Mouse (Mus musculus) intestine, postnatal 0 days (tissue): ENCODE results near the gene Arhgap24. TPM values are rescaled to one million over a fixed set of nuclear protein-coding genes. Genes with fewer than 3 reads are reported as not detected.

Experiments used
- ATAC-seq: fragments of 200-750 bp; cut with Nextera tagmentation; 2 replicates; pipeline ENCODE4 v1.8.0; 2017; ENCODE audit warnings: mild to moderate bottlenecking, moderate TSS enrichment, moderate library complexity
- H3K27ac ChIP-seq: fragments of 300-500 bp; sonication (generic); 2 replicates; pipeline ENCODE4 v1.5.1; 2014; ENCODE audit warnings: mild to moderate bottlenecking, low read depth, low read length, moderate library complexity
- H3K27me3 ChIP-seq: fragments of 300-500 bp; sonication (generic); replicated peaks from 2 replicates; pipeline ENCODE4 v1.6.1; 2014; ENCODE audit warnings: low read length, mixed read lengths; ENCODE audit not compliant: control insufficient read depth, insufficient read depth
- H3K36me3 ChIP-seq: fragments of 300-500 bp; sonication (generic); 2 replicates; pipeline ENCODE4 v1.6.1; 2014; ENCODE audit warnings: mild to moderate bottlenecking, moderate library complexity; ENCODE audit not compliant: control insufficient read depth, insufficient read depth
- H3K4me1 ChIP-seq: fragments of 300-500 bp; sonication (generic); replicated peaks from 2 replicates; pipeline ENCODE4 v1.6.1; 2014; ENCODE audit warnings: antibody characterized with exemption, low read length, mixed read lengths; ENCODE audit not compliant: control insufficient read depth, insufficient read depth
- H3K4me2 ChIP-seq: fragments of 300-500 bp; sonication (generic); replicated peaks from 2 replicates; pipeline ENCODE4 v1.6.1; 2014; ENCODE audit warnings: low read depth, mild to moderate bottlenecking, moderate library complexity
- H3K4me3 ChIP-seq: fragments of 300-500 bp; sonication (generic); 2 replicates; pipeline ENCODE4 v1.5.1; 2014; ENCODE audit warnings: low read depth, low read length
- H3K9ac ChIP-seq: fragments of 300-500 bp; sonication (generic); 2 replicates; pipeline ENCODE4 v1.6.1; 2014; ENCODE audit warnings: mild to moderate bottlenecking, low read depth, low read length
- H3K9me3 ChIP-seq: fragments of 300-500 bp; sonication (generic); 2 replicates; pipeline ENCODE4 v1.6.1; 2016; ENCODE audit warnings: mixed run types; ENCODE audit not compliant: control insufficient read depth
- CTCF ChIP-seq: sonication (generic); IDR thresholded peaks from 2 replicates; pipeline ENCODE4 v1.5.1; 2016; ENCODE audit warnings: low read depth, mild to moderate bottlenecking, control low read depth, antibody characterized with exemption, moderate library complexity
- WGBS: fragments of 180-500 bp; shearing (Covaris S2); extraction: QIAGEN DNeasy Blood & Tissue Kit; methylation state at CpG from one replicate; pipeline ENCODE4 v1.1.7; 2014; 5-methylcytosine and 5-hydroxymethylcytosine counted together
- polyA plus RNA-seq: library from polyadenylated mRNA; unstranded; fragments of >200 nt; fragmentation: Nextera tagmentation; extraction: Ambion mirVana; gene quantifications from 2 replicates; pipeline ENCODE4 v1.2.1, GENCODE M21; 2015

Gene Arhgap24
- polyA plus RNA-seq, 1 experiment from 2014 or later, result 7.6 TPM

DNA sequence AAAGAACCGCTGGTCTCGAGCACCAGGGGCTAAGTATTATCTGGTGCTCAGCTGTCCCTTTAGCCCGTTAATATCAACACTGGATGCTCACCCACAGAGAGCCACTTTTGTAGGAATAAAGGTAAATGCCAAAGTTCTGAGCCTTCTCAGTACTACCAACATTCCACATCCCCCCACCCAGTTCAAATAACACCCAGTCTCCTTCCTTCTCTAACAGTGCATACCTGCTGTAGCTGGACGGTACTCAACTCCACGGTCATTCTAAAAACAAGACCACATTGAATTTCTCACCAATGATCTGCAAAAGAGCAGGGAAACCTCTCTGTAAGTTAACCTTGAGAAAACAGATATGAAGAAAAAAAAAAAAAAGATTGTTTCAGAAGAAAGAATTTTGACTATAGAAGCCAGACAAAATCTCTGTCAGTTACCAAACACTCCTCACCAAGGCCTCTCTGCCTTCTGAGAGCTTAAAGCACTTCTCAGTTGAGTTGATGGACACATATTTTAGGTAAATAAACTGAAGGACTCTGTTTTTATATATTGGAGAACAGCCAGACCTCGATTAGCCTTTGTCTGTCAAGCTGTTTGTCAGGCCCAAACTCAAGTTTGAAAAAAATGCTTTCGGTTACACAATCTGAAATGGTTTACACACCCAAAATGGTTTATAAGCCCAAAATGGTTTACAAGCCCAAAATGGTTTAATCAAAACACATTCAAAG lies 29.0 kb upstream of the Arhgap24 start:
- ATAC-seq, result no peak
- H3K4me3 ChIP-seq, result no peak overlapping the region
- H3K9me3 ChIP-seq, result no peaks in the 10 kb centered on the region
- no peaks in the 10 kb centered on the region for H3K4me1 ChIP-seq
- no peaks in the 10 kb centered on the region for H3K36me3 ChIP-seq
- H3K9ac ChIP-seq, result no peak overlapping the region
- TF ChIP-seq CTCF, result no peak
- H3K4me2 ChIP-seq, result no peak overlapping the region
- WGBS, result 69% methylated on average over 7 of the region's 7 CpGs
- H3K27me3 ChIP-seq, result no peaks in the 10 kb centered on the region
- no peak overlapping the region for H3K27ac ChIP-seq

DNA sequence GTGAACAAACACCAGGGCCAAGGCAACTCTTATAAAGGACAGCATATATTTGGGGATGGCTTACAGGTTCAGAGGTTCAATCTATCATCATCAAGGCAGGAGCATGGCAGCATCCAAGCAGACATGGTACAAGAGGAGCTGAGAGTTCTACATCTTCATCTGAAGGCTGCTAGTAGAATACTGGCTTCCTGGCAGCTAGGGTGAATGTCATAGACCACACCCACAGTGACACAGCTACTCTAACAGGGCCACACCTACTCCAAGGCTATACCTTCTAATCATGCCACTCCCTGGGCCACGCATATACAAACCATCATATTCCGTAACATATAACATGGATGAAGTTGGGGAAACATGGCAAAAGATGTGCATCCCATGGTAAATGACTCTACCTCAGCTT lies 27.9 kb upstream of the Arhgap24 start:
- ATAC-seq, result no peak
- 73% methylated on average over 2 of the region's 2 CpGs for WGBS

DNA sequence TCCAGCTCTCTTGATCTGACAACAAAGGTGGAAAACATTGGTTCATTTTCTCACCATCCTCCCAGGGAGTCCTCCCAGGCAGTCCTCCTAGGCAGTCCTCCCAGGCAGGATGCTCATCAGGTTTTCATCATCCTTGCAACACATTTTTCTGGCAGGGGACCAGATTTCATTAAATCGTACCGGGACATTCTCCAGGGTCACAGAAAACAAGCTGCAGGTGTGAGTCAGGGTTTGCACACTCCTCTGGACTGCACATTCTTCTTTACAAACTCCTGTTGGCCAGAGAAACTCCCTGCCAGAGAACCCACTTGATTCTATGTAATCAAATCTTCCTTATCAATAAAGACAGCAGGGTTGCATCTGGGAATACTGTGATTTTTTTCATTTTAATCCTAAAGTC lies 25.9 kb upstream of the Arhgap24 start:
- 60% methylated on average over 2 of the region's 2 CpGs for WGBS
- Histone ChIP-seq H3K36me3 (no peaks in the 10 kb centered on the region), H3K27ac (no peak overlapping the region), H3K27me3 (no peaks in the 10 kb centered on the region), H3K9me3 (no peaks in the 10 kb centered on the region), H3K4me2 (no peak overlapping the region), H3K4me1 (no peaks in the 10 kb centered on the region), H3K9ac (no peak overlapping the region), H3K4me3 (no peak overlapping the region)
- ATAC-seq, result no peak
- TF ChIP-seq CTCF, result no peak

More for the DNA sequence above, 27.9 kb upstream of the Arhgap24 start:
- Histone ChIP-seq H3K27ac (no peak overlapping the region), H3K36me3 (no peaks in the 10 kb centered on the region), H3K27me3 (no peaks in the 10 kb centered on the region), H3K4me2 (no peak overlapping the region), H3K9me3 (no peaks in the 10 kb centered on the region), H3K9ac (no peak overlapping the region), H3K4me3 (no peak overlapping the region), H3K4me1 (no peaks in the 10 kb centered on the region)
- no peak for TF ChIP-seq CTCF

GRCm38 (mm10) chr5:102460452-102461197 lies 20.6 kb upstream of the Arhgap24 start:
- no peak; the same call in 1 of the 2 replicates for ATAC-seq
- H3K4me3 ChIP-seq, result no peak overlapping the region
- H3K9ac ChIP-seq, result no peak overlapping the region
- no peaks in the 10 kb centered on the region for H3K27me3 ChIP-seq
- H3K27ac ChIP-seq, result no peak overlapping the region
- WGBS, result 53% methylated on average over 12 of the region's 12 CpGs
- no peaks in the 10 kb centered on the region for H3K4me1 ChIP-seq
- no peak for TF ChIP-seq CTCF
- H3K36me3 ChIP-seq, result no peaks in the 10 kb centered on the region
- no peaks in the 10 kb centered on the region for H3K9me3 ChIP-seq
- H3K4me2 ChIP-seq, result no peak overlapping the region

GRCm38 (mm10) chr5:102462948-102463347 lies 18.2 kb upstream of the Arhgap24 start:
- H3K27ac ChIP-seq, result no peak overlapping the region
- no peak for TF ChIP-seq CTCF
- H3K4me3 ChIP-seq, result no peak overlapping the region
- ATAC-seq, result no peak
- H3K4me1 ChIP-seq, result no peaks in the 10 kb centered on the region
- H3K9me3 ChIP-seq, result no peaks in the 10 kb centered on the region
- no peaks in the 10 kb centered on the region for H3K27me3 ChIP-seq
- no peak overlapping the region for H3K4me2 ChIP-seq
- no peak overlapping the region for H3K9ac ChIP-seq
- no peaks in the 10 kb centered on the region for H3K36me3 ChIP-seq
- 80% methylated on average over 3 of the region's 3 CpGs for WGBS

DNA sequence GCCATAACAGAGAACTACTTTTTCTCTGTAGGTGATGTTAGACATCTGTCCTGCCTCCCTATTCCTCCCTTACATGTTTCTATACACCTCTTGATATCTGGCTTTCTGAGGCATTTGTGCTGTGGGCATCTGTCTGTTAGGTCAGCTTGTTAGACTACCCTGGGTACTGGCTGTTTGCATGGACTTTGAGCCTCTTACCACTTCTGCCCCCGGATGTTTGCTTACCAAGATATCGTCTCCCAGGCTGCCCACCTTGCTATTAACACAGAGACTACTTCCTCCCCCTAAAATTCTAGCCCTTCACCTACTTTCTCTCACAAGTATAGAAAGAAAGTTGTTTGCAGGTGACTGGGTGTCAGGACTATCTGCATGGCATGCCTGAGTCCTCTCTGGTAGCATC lies 15.8 kb upstream of the Arhgap24 start:
- Histone ChIP-seq H3K4me3 (no peak overlapping the region), H3K27ac (no peak overlapping the region), H3K9ac (no peak overlapping the region), H3K36me3 (no peaks in the 10 kb centered on the region), H3K27me3 (no peaks in the 10 kb centered on the region), H3K9me3 (no peaks in the 10 kb centered on the region), H3K4me1 (no peaks in the 10 kb centered on the region), H3K4me2 (no peak overlapping the region)
- no peak for TF ChIP-seq CTCF
- ATAC-seq, result peak; percentile 72; the same call in 1 of the 2 replicates
- 51% methylated on average over 2 of the region's 2 CpGs for WGBS
